Mouse (Mus musculus) limb, embryonic 13.5 days (tissue): ENCODE measurements around the gene Sh3rf3. TPM values are rescaled to one million over a fixed set of nuclear protein-coding genes. Genes with fewer than 3 reads are reported as not detected.

Experiments
- ATAC-seq: fragments of 200-750 bp; cut with Nextera tagmentation; 2 replicates; pipeline ENCODE4 v1.8.0; 2017; ENCODE audit warnings: low read depth, moderate number of reproducible peaks, moderate TSS enrichment; ENCODE audit not compliant: low FRiP score
- H3K27ac ChIP-seq: fragments of 300-500 bp; sonication (generic); 2 replicates; pipeline ENCODE4 v1.5.1; 2015; ENCODE audit warnings: inconsistent platforms, mild to moderate bottlenecking, moderate library complexity
- H3K27me3 ChIP-seq: fragments of 300-500 bp; sonication (generic); 2 replicates; pipeline ENCODE4 v1.6.1; 2015; ENCODE audit warnings: mild to moderate bottlenecking, inconsistent platforms
- H3K36me3 ChIP-seq: fragments of 300-500 bp; sonication (generic); 2 replicates; pipeline ENCODE4 v1.6.1; 2015; ENCODE audit warnings: inconsistent platforms, mild to moderate bottlenecking, moderate library complexity
- H3K4me1 ChIP-seq: fragments of 300-500 bp; sonication (generic); 2 replicates; pipeline ENCODE4 v1.6.1; 2015; ENCODE audit warnings: inconsistent platforms
- H3K4me2 ChIP-seq: fragments of 300-500 bp; sonication (generic); replicated peaks from 2 replicates; pipeline ENCODE4 v1.6.1; 2015; ENCODE audit warnings: inconsistent platforms, mild to moderate bottlenecking, moderate library complexity
- H3K4me3 ChIP-seq: fragments of 300-500 bp; sonication (generic); 2 replicates; pipeline ENCODE4 v1.5.1; 2015; ENCODE audit warnings: moderate library complexity, mild to moderate bottlenecking, inconsistent platforms
- H3K9ac ChIP-seq: fragments of 300-500 bp; sonication (generic); 2 replicates; pipeline ENCODE4 v1.6.1; 2015; ENCODE audit warnings: mild to moderate bottlenecking, inconsistent platforms
- H3K9me3 ChIP-seq: fragments of 300-500 bp; sonication (generic); 2 replicates; pipeline ENCODE4 v1.6.1; 2016; ENCODE audit warnings: inconsistent platforms
- WGBS: fragments of 180-500 bp; shearing (Covaris S2); methylation state at CpG from one replicate; pipeline ENCODE4 v1.1.7; 2015; 5-methylcytosine and 5-hydroxymethylcytosine counted together
- polyA plus RNA-seq: library from polyadenylated mRNA; unstranded; fragments of >200 nt; fragmentation: Nextera tagmentation; extraction: Ambion mirVana; gene quantifications from 2 replicates; pipeline ENCODE4 v1.2.1, GENCODE M21; 2015

The Sh3rf3 gene
- polyA plus RNA-seq, 1 experiment from 2014 or later: 1.1 TPM

DNA sequence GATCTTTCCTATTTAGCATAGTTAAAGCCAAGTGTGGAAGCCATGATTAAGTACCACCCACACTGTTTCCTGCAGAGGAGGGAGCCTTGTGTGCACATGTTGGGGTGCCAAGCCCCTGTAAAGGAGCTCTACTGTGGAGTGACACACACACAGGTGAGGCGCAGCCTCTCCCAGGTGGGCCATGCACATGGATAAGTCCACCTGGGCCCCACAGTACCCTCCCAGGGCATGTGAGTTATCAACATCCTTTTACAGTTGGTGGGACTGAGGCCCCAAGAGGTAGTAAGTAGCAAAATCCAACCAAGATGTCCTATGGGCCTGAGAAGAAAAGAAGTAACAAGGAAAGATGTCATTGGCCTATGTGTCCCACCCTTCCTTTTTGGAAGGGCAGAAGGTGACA is 305.8 kb downstream of the Sh3rf3 start:
- no peaks in the 10 kb centered on the region for H3K9me3 ChIP-seq
- no peak for ATAC-seq
- 96% methylated on average over 1 of the region's 1 CpGs for WGBS
- H3K27ac ChIP-seq: no peak overlapping the region
- H3K4me2 ChIP-seq: no peak overlapping the region
- no peaks in the 10 kb centered on the region for H3K36me3 ChIP-seq
- H3K27me3 ChIP-seq: no peaks in the 10 kb centered on the region
- no peak overlapping the region for H3K9ac ChIP-seq
- H3K4me3 ChIP-seq: no peak overlapping the region
- no peaks in the 10 kb centered on the region for H3K4me1 ChIP-seq

DNA sequence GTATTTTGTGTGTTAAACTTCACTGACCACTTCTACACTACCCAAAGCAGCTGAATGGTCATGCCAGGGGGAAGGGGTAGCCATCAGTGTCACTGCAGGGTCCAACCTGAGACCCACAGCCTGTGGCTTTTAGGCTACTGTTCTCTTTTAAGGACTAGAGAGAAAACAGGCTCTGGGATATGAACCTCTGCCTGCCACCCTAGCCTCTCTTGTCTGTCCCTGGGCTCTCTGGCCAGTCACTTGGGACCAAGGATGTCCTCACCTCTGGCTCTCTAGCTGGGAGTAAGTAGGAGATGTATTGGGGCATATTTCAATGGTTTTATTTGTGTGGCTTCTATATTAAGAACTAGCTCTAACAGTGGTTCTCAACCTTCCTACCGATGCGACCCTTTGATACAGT is 306.7 kb downstream of the Sh3rf3 start:
- Histone ChIP-seq H3K4me2 (no peak overlapping the region), H3K9me3 (no peaks in the 10 kb centered on the region), H3K4me3 (no peak overlapping the region), H3K27me3 (no peaks in the 10 kb centered on the region), H3K9ac (no peak overlapping the region), H3K27ac (no peak overlapping the region), H3K4me1 (no peaks in the 10 kb centered on the region), H3K36me3 (no peaks in the 10 kb centered on the region)
- WGBS: 97% methylated on average over 2 of the region's 2 CpGs
- no peak for ATAC-seq

GRCm38 (mm10) chr10:59125497-59125896 is 312.3 kb downstream of the Sh3rf3 start:
- Histone ChIP-seq H3K27me3 (no peaks in the 10 kb centered on the region), H3K9me3 (no peaks in the 10 kb centered on the region), H3K4me1 (no peaks in the 10 kb centered on the region), H3K27ac (no peak overlapping the region), H3K4me2 (no peak overlapping the region), H3K36me3 (no peaks in the 10 kb centered on the region), H3K4me3 (no peak overlapping the region), H3K9ac (no peak overlapping the region)
- no peak for ATAC-seq
- WGBS: 94% methylated on average over 2 of the region's 2 CpGs

GRCm38 (mm10) chr10:59127637-59128036 is 314.5 kb downstream of the Sh3rf3 start:
- Histone ChIP-seq H3K4me2 (no peak overlapping the region), H3K9ac (no peak overlapping the region), H3K36me3 (no peaks in the 10 kb centered on the region), H3K9me3 (no peaks in the 10 kb centered on the region), H3K27me3 (no peaks in the 10 kb centered on the region), H3K4me1 (peaks cover 12% of the 10 kb centered on the region), H3K27ac (no peak overlapping the region), H3K4me3 (no peak overlapping the region)
- no peak for ATAC-seq
- 84% methylated on average over 6 of the region's 6 CpGs for WGBS

- Histone ChIP-seq H3K27me3 (no peaks in the 10 kb centered on the region), H3K4me3 (no peak overlapping the region), H3K9me3 (no peaks in the 10 kb centered on the region), H3K9ac (no peak overlapping the region; the same call in 1 of the 2 replicates), H3K4me1 (peaks cover 20% of the 10 kb centered on the region), H3K4me2 (peak overlapping the region; percentile 40; the same call in 1 of the 2 replicates), H3K36me3 (no peaks in the 10 kb centered on the region), H3K27ac (peak overlapping the region; percentile 69)
- ATAC-seq: peak; percentile 51
- WGBS: 33% methylated on average over 20 of the region's 20 CpGs
Observed at GRCm38 (mm10) chr10:59131926-59132628, 318.9 kb downstream of the Sh3rf3 start.

GRCm38 (mm10) chr10:59133478-59134009 is 320.4 kb downstream of the Sh3rf3 start:
- no peak overlapping the region for H3K9ac ChIP-seq
- no peak overlapping the region for H3K4me2 ChIP-seq
- WGBS: 67% methylated on average over 8 of the region's 8 CpGs
- no peaks in the 10 kb centered on the region for H3K9me3 ChIP-seq
- H3K36me3 ChIP-seq: no peaks in the 10 kb centered on the region
- no peak overlapping the region for H3K4me3 ChIP-seq
- no peak overlapping the region for H3K27ac ChIP-seq
- ATAC-seq: no peak
- H3K27me3 ChIP-seq: no peaks in the 10 kb centered on the region
- H3K4me1 ChIP-seq: peaks cover 20% of the 10 kb centered on the region

DNA sequence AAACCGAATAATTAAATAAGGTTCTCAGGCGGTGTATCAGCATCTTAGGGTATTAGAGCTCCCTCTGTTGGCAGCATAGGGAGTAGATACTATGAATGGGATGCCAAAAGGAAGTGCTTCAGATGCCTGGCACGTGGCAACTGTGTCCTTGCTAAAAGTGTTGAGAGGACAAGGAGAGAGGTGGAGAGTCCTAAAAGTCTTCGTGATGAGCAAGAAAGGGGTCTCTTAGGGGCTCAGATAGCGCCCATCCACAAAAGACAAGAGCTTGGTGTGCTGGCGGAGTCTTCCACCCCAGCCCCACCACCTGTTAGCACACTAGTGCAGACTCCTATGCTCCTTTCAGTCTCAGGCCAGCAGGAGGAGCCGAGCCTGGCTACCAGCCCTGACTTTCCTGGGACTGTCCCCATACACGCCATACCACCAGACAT is 336.8 kb downstream of the Sh3rf3 start:
- no peaks in the 10 kb centered on the region for H3K9me3 ChIP-seq
- no peak overlapping the region for H3K9ac ChIP-seq
- peak overlapping the region; percentile 36 for H3K4me2 ChIP-seq
- WGBS: 13% methylated on average over 8 of the region's 8 CpGs
- no peak overlapping the region for H3K27ac ChIP-seq
- peak; percentile 75; the same call in 1 of the 2 replicates for ATAC-seq
- H3K4me1 ChIP-seq: no peaks in the 10 kb centered on the region
- no peaks in the 10 kb centered on the region; the same call in 1 of the 2 replicates for H3K36me3 ChIP-seq
- no peak overlapping the region for H3K4me3 ChIP-seq
- H3K27me3 ChIP-seq: no peaks in the 10 kb centered on the region

GRCm38 (mm10) chr10:59150938-59151657 is 337.9 kb downstream of the Sh3rf3 start:
- Histone ChIP-seq H3K4me2 (no peak overlapping the region), H3K27ac (no peak overlapping the region), H3K27me3 (no peaks in the 10 kb centered on the region), H3K4me3 (no peak overlapping the region), H3K36me3 (no peaks in the 10 kb centered on the region; the same call in 1 of the 2 replicates), H3K9ac (no peak overlapping the region), H3K9me3 (no peaks in the 10 kb centered on the region), H3K4me1 (no peaks in the 10 kb centered on the region)
- ATAC-seq: no peak
- 85% methylated on average over 10 of the region's 10 CpGs for WGBS

- H3K9me3 ChIP-seq: no peaks in the 10 kb centered on the region
- no peaks in the 10 kb centered on the region for H3K4me1 ChIP-seq
- H3K27ac ChIP-seq: no peak overlapping the region
- peaks cover 7% of the 10 kb centered on the region for H3K36me3 ChIP-seq
- no peak overlapping the region for H3K9ac ChIP-seq
- no peak for ATAC-seq
- WGBS: 73% methylated on average over 5 of the region's 5 CpGs
- H3K4me3 ChIP-seq: no peak overlapping the region
- no peak overlapping the region for H3K4me2 ChIP-seq
- H3K27me3 ChIP-seq: no peaks in the 10 kb centered on the region
Observed at GRCm38 (mm10) chr10:59152544-59153081, 339.5 kb downstream of the Sh3rf3 start.

GRCm38 (mm10) chr10:59158627-59159026 is 345.5 kb downstream of the Sh3rf3 start:
- Histone ChIP-seq H3K9ac (no peak overlapping the region), H3K27ac (no peak overlapping the region), H3K36me3 (peaks cover 9% of the 10 kb centered on the region), H3K4me1 (no peaks in the 10 kb centered on the region), H3K27me3 (no peaks in the 10 kb centered on the region), H3K9me3 (no peaks in the 10 kb centered on the region), H3K4me3 (no peak overlapping the region), H3K4me2 (no peak overlapping the region)
- no peak for ATAC-seq
- WGBS: 68% methylated on average over 3 of the region's 3 CpGs

GRCm38 (mm10) chr10:59162185-59162897 is 349.2 kb downstream of the Sh3rf3 start:
- H3K9me3 ChIP-seq: no peaks in the 10 kb centered on the region

More at GRCm38 (mm10) chr10:59162185-59162897, 349.2 kb downstream of the Sh3rf3 start:
- no peak overlapping the region for H3K27ac ChIP-seq
- 80% methylated on average over 4 of the region's 4 CpGs for WGBS
- no peaks in the 10 kb centered on the region for H3K27me3 ChIP-seq
- no peak overlapping the region for H3K9ac ChIP-seq
- no peaks in the 10 kb centered on the region for H3K4me1 ChIP-seq
- H3K36me3 ChIP-seq: peaks cover 14% of the 10 kb centered on the region
- ATAC-seq: no peak
- no peak overlapping the region for H3K4me2 ChIP-seq
- no peak overlapping the region for H3K4me3 ChIP-seq
